Mouse (Mus musculus): ENCODE results near the gene Tbx1.

The Tbx1 gene

DNA sequence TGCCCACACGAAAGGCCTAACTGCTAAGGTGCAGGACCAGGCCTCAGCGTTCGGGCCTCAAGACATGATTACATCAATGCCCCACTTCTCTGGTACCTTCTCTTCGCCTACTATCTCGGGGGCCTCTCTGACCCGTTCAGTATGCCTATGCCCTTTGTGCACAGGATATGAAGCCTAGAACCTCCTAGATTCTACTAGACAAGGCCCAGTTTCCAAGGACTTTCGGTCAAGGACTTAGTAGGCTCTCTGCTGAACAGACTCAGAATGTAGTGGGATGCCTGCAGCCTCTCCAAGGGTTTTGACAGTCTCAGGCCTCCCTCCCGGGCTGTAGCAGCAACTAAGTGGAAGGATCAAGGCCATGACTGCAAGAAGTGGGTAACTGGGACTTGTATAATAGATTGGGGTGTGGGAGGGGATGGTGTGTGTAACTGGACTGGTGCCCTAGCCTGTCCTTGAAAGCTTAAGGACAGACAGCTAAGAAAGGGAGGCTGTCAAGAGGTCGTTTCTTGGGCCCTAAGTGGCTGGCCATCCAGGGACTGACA is 1.3 kb downstream of the Tbx1 start:
- in situ Hi-C loops (cut with MboI; ENCODE audit: low sequenced_read_pairs), result no loop called here

- in situ Hi-C loops (cut with MboI; ENCODE audit: low sequenced_read_pairs), result no loop called here
Observed at GRCm38 (mm10) chr16:18588738-18589055, 1.8 kb downstream of the Tbx1 start.

DNA sequence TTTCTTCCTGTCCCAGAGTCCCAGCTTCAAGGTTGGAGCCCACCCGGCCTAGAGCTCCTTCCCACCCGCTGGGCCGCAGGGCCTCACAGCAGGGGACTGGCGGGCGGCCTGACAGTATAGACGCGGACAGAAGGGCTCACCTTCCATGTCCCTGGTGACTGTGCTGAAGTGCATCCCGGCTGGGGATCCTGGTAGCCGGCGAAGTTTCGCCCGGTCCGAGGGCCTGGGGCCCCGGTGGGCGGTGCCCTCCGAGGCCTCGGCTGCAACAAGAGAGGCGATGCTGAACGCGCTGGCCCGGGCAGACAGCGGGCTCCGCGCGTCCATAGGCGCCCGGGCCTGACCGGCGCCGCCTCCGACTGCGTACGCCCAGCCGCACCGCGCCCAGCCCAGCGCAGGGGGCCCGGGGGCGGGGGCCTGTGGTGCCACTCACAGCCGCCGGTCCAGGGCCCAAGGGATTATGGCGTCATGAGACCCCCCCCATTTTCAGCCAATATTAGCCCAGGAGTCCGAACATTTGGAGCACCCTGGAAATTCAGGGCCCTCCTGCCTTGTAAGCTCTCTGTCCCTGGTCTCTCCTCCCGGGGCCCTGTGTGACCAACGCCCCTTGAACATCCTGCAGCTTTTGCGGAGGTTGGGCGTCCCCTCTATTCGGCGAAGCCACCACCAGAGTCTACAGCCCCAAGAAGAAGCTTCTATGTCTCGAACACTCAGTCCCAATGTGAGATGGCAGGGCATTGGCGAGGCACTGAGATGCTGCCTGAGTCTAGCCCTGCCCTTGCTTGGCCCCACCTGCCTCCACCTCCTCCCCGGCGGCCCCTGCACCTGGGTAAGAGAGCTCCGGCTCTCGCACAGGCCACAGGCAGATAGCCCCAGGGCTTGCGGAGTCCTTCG is 2.4 kb downstream of the Tbx1 start:
- in situ Hi-C loops (cut with MboI; ENCODE audit: low sequenced_read_pairs), result no loop called here

- in situ Hi-C loops (cut with MboI; ENCODE audit: low sequenced_read_pairs), result no loop called here
Observed at GRCm38 (mm10) chr16:18586906-18587546, 3.4 kb downstream of the Tbx1 start.

DNA sequence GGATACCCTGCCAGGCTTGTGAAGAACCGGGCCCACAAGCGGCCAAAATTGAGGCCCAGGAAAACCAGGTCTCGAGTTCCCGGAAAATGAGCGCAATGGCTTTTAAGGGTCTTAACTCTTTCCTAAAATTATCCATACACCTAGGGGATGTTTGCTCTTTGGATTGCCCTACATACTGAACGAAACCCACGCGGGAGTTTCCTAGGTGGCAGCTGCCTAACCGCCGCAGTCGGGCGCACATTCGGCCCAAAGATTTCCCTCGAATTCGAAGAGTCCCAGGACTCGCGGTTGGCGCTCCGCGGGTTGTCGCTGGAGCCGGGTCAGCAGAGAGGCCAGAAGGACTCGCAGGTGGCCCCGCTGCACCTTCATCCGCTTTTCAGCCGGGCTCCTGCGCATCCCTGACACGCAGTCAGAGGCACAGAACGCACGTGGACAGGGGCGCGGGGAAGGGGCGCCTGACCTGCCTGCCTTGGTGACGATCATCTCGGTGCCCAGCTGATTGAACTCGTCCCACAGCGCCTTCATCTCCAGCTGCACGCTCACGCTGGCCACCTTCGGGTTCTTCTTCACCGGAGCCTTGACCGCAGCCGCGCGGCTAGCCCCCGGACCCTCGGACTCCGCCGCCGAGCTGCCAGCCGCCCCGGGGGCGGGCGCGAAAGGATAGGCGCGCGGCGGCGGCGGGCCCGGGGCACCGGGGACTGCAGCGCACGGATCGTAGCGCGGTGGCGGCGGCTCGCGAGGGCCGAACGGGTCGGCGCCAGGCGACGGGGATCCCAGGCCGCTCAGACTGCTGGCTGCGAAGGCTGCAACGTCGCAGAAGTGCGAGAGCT is 4.2 kb downstream of the Tbx1 start:
- in situ Hi-C loops (cut with MboI; ENCODE audit: low sequenced_read_pairs), result no loop called here

DNA sequence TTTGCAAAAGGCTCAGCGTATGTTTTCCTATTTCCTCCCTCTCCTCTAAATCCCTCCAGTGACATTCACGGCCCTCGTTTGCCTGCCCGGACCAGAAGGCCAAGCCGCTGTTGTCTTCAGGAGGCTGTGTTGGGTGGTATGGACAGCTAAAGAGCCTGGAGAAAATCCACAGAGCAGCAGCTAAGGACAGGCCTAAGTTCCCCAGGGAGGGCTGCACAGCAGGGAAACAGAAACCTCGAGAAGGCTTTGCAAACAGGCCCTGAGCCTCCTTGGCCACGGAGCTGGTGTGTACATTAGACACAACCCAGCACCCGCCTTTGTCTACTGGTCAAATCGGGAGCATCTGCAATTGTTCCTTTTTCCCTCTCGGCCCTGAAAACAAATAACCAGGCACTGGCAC is 4.8 kb downstream of the Tbx1 start:
- in situ Hi-C loops (cut with MboI; ENCODE audit: low sequenced_read_pairs), result no loop called here

DNA sequence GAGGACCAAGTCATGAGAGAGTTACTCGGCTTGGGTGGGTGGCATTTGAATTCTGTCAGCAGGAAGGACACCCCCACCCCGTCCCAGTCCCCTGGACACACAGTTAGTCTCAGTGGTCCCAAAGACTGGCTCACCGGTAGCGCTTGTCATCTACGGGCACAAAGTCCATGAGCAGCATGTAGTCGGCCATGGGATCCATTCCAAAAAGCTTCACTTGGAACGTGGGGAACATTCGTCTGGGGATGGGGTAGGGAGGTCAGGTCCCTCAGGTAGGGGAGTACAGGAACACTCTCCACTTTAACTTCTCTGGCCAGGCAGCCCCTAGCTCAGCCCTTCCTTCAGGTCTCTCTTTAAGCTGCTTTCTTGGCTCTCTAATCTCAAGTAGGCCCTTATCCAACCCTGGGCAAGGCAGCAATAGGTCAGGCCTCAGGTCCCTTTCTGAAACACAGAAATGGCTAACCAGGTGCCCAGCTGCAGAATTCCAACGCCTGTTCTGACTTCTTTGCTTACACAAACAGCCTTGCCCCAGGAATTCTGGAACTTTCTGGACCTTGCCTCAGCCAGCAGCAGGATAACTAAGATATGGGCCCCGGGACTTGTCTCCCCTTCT is 5.5 kb downstream of the Tbx1 start:
- in situ Hi-C loops (cut with MboI; ENCODE audit: low sequenced_read_pairs), result no loop called here

GRCm38 (mm10) chr16:18583673-18584357 is 6.7 kb downstream of the Tbx1 start:
- in situ Hi-C loops (cut with MboI; ENCODE audit: low sequenced_read_pairs), result no loop called here

DNA sequence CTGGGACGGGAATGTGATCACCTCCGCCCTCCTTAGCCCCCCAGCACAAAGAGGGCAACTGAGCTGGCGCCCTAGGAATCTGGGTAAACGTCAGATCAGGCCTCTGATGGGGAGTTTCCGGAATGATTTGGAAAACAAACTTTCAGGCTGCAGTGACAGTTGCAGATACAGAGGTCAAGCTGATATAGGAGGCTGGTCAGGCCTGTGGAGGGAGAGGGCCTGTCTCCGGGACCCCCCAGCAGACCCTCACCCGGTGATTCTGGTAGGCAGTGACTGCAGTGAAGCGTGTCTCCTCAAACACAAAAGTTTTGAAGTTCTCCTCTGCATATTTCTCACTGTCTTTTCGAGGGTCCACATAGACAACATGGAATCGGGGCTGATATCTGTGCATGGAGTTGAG is 7.3 kb downstream of the Tbx1 start:
- in situ Hi-C loops (cut with MboI; ENCODE audit: low sequenced_read_pairs), result no loop called here

- in situ Hi-C loops (cut with MboI; ENCODE audit: low sequenced_read_pairs), result no loop called here
Observed at GRCm38 (mm10) chr16:18582426-18583148, 7.9 kb downstream of the Tbx1 start.

DNA sequence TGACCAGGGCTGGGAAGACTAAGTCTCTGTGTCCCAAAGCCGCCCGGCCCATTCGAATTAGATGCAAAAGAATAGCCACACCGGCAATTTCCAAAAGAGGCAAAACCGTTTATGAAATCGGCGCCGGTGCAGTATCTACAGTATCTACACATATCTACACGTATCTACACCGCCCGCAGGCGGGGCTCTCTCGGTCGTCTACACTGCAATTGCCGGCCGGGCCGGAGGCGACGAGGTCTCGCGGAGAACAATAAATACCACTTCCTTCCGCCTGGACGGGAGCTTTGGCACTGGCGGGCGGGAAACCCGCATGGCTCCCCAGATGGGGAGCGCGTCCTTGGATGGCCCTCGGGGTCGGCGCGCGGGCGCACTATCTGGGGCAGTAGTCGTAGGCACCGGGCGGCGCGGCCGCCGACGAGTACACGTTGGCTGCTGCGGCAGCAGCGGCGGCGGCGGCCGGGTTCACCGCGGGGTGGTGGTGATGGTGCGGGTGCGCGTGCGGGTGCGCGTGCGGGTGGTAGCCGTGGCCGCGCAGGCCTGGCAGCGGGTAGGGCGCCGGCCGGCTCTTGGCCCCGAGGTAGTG is 8.8 kb downstream of the Tbx1 start:
- in situ Hi-C loops (cut with MboI; ENCODE audit: low sequenced_read_pairs), result no loop called here

GRCm38 (mm10) chr16:18581050-18581622 is 9.3 kb downstream of the Tbx1 start:
- in situ Hi-C loops (cut with MboI; ENCODE audit: low sequenced_read_pairs), result no loop called here

DNA sequence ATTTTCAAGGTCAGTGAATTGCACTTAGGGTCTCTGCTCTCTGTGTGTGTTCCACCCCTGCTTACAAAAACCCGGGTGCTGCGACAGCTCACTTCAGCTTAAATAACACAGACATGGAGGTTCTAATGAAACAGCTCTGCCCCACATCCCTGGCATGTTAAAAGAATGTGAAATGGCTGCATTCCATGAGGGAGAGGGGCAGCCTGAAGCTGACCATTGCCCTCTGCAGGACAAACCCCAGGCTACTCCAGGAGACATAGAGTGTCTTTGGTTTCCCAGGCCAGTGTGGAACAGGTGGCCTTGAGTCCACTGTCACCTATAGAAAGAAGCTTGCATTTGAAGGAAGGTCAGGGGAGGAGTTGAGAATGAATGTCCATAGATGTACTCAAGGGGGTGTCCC is 10.1 kb downstream of the Tbx1 start:
- in situ Hi-C loops (cut with MboI; ENCODE audit: low sequenced_read_pairs), result no loop called here

- in situ Hi-C loops (cut with MboI; ENCODE audit: low sequenced_read_pairs), result no loop called here
Observed at GRCm38 (mm10) chr16:18577599-18578160, 12.8 kb downstream of the Tbx1 start.

DNA sequence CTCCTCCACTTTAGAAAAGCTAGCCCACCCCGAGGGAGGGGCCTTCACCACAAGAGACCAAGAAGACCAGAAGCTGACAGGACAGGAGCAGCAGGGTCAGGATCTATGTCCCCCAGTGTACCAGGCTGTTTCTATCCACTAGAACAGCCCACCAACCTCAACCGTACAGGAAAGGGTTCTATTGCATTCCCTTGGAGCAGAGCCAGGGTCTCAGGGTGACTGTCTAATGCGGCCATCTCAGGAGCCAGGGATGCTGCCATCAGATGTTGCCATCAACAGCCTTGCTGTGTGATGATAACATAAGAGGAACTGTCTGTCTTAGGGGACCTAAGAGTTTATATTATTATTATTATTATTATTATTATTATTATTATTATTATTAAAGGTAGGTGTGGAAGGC is 13.4 kb downstream of the Tbx1 start:
- in situ Hi-C loops (cut with MboI; ENCODE audit: low sequenced_read_pairs), result no loop called here

DNA sequence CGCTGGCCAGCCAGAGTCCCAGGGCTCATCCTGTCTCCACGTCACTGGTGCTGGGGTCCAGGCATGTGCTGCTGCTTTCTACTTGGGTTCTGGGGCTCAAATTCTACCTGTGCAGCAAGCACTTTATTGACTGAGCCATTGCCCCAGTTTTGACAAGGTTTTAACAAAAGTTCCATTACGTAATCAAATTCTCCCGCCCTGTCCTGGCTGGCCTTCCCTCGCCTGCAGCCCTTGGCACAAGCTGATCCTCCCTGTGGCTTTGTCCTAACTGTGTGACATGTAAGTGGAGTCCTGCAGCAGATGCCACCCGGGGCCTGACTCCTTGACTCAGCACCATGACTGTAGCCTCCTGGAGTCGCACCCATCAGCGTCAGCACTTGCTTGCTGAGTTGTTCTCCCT is 16.3 kb downstream of the Tbx1 start:
- in situ Hi-C loops (cut with MboI; ENCODE audit: low sequenced_read_pairs), result no loop called here

DNA sequence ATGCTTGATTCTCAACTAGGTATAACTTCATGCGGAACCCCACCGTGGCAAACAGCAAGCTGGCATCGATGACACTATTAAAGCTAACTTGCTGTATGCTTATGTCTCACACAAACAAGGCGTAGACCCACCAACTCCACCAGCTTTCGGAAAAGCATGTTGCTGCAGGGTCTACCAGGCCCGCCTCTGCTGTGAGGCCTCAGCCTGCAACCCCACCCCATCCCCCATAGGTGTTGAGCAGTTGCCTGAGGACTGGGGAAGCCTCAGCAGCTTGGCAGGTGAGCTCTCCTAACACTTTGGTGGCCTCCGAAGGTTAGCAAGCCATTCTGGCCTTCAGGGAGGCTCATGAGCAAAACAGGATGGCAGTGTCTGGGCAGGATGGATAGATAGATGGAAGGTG is 21.9 kb downstream of the Tbx1 start:
- in situ Hi-C loops (cut with MboI; ENCODE audit: low sequenced_read_pairs), result no loop called here

DNA sequence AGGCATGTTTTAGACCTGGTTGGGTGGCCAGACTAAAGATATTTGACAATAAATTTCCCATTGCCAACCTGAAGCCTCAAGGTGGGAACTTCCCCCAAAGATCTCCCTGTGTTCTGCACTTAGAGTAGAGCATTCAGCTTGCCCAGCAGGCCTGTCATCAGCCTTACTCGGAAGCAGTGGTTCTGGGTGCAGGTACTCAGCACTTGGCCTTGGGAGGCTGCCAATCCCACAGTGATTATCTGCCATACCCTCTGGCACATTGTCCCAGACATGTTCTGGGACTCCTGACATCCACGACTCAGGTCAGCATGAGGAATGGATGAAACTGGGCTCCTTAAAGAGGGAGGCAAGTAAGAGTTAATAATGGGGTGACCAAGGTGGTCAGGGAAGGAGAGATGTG is 26.0 kb downstream of the Tbx1 start:
- in situ Hi-C loops (cut with MboI; ENCODE audit: low sequenced_read_pairs), result no loop called here

DNA sequence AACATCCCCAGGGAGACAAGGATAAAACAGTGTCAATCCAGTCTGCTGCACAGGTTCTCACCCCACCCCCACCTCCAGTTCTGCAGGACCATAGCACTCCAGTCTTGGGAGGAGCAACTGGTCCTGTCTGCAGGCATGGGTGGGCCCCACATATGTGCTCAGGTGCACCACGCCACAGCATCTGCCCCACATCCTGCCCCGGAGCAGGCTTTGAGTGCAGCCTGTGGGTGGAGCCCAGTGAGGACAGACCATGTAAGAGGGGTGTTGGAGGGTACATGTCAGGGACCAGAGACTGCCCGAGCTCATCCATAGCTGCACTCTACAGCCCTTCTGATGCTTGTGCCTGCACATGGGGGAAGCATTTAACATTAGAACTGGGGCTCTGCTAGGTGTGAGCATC is 34.0 kb downstream of the Tbx1 start:
- in situ Hi-C loops (cut with MboI; ENCODE audit: low sequenced_read_pairs), result no loop called here
